Mouse (Mus musculus): ENCODE measurements around the gene Slc7a5.

The Slc7a5 gene

GRCm38 (mm10) chr8:121906542-121907512 is 667 bp downstream of the Slc7a5 start:
- DNase-seq (ENCODE audit: low spot score): peak; percentile 36

GRCm38 (mm10) chr8:121905864-121906263 is 1.6 kb downstream of the Slc7a5 start:
- no peak for DNase-seq (ENCODE audit: low spot score)

- no peak for DNase-seq (ENCODE audit: low spot score)
Observed at GRCm38 (mm10) chr8:121905420-121905819, 2.1 kb downstream of the Slc7a5 start.

GRCm38 (mm10) chr8:121904999-121905398 is 2.5 kb downstream of the Slc7a5 start:
- DNase-seq (ENCODE audit: low spot score): no peak

- DNase-seq (ENCODE audit: low spot score): no peak
Observed at GRCm38 (mm10) chr8:121903977-121904376, 3.5 kb downstream of the Slc7a5 start.

- no peak for DNase-seq (ENCODE audit: low spot score)
Observed at GRCm38 (mm10) chr8:121901498-121902236, 5.8 kb downstream of the Slc7a5 start.

- DNase-seq (ENCODE audit: low spot score): no peak
Observed at GRCm38 (mm10) chr8:121899180-121900044, 8.1 kb downstream of the Slc7a5 start.

- DNase-seq (ENCODE audit: low spot score): peak; percentile 84
Observed at GRCm38 (mm10) chr8:121898401-121898931, 9.0 kb downstream of the Slc7a5 start.

- peak; percentile 72 for DNase-seq (ENCODE audit: low spot score)
Observed at GRCm38 (mm10) chr8:121897871-121898381, 9.6 kb downstream of the Slc7a5 start.

- DNase-seq (ENCODE audit: low spot score): no peak
Observed at GRCm38 (mm10) chr8:121897205-121897604, 10.3 kb downstream of the Slc7a5 start.

- peak; percentile 43 for DNase-seq (ENCODE audit: low spot score)
Observed at GRCm38 (mm10) chr8:121896476-121897145, 10.9 kb downstream of the Slc7a5 start.

GRCm38 (mm10) chr8:121895910-121896309 is 11.6 kb downstream of the Slc7a5 start:
- DNase-seq (ENCODE audit: low spot score): no peak

GRCm38 (mm10) chr8:121892875-121893274 is 14.6 kb downstream of the Slc7a5 start:
- no peak for DNase-seq (ENCODE audit: low spot score)

GRCm38 (mm10) chr8:121889810-121890785 is 17.4 kb downstream of the Slc7a5 start:
- DNase-seq (ENCODE audit: low spot score): no peak

GRCm38 (mm10) chr8:121889317-121889716 is 18.2 kb downstream of the Slc7a5 start:
- DNase-seq (ENCODE audit: low spot score): no peak

GRCm38 (mm10) chr8:121887547-121887946 is 19.9 kb downstream of the Slc7a5 start:
- no peak for DNase-seq (ENCODE audit: low spot score)

GRCm38 (mm10) chr8:121885433-121885832 is 22.1 kb downstream of the Slc7a5 start:
- DNase-seq (ENCODE audit: low spot score): no peak

GRCm38 (mm10) chr8:121885001-121885400 is 22.5 kb downstream of the Slc7a5 start:
- no peak for DNase-seq (ENCODE audit: low spot score)

- no peak for DNase-seq (ENCODE audit: low spot score)
Observed at GRCm38 (mm10) chr8:121884181-121884580, 23.3 kb downstream of the Slc7a5 start.

- no peak for DNase-seq (ENCODE audit: low spot score)
Observed at GRCm38 (mm10) chr8:121881921-121882320, 25.6 kb downstream of the Slc7a5 start.
